Mouse (Mus musculus): ENCODE measurements around the gene Utp6.

DNA sequence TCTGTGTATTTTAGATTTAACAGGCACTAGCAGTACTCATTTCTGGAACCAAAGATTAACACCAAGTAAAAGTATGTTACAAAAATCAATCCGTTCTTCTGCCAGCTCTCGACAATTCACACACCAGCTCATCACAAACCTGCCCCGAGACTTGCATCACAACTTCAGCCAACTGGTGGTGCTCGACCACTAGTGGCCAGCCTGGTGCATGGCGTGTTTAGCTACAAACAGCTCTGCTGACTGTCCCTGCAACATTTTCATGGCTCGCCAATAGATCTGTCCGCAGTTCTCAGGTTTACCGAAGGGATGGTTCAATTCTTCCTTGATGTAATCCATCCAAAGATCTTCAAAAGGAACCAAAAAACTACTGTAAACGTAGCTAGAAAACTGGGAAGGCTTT lies 26.4 kb downstream of the Utp6 start:
- TF ChIP-seq MAFK (IDR thresholded peaks at IDR 0.05; ENCODE audit: insufficient read depth, low read depth, low read length) (no peak), ZC3H11A (IDR thresholded peaks at IDR 0.05; ENCODE audit: borderline replicate concordance, low read depth, low read length) (no peak), HCFC1 (IDR thresholded peaks at IDR 0.05; ENCODE audit: borderline replicate concordance, insufficient read depth, low read length) (no peak)
